Mouse (Mus musculus): Measurements from ENCODE around the gene Cebpg. TPM values are rescaled to one million over a fixed set of nuclear protein-coding genes. Genes with fewer than 3 reads are reported as not detected.

Gene Cebpg
- polyA plus RNA-seq, 1 experiment, result 8.0 TPM

GRCm38 (mm10) chr7:35064286-35065258 lies 8.2 kb upstream of the Cebpg start:
- TF ChIP-seq CTCF (IDR thresholded peaks at IDR 0.05; ENCODE audit: extremely low read depth, insufficient read length, insufficient replicate concordance, low read depth, low read length), result no peak
- TF ChIP-seq POLR2A (IDR thresholded peaks at IDR 0.05; ENCODE audit: low read depth, low read length), result no peak
- H3K27ac ChIP-seq (ENCODE audit: insufficient read depth, low read depth, low read length), result peak overlapping the region; percentile 12; the same call in 1 of the 2 replicates
- H3K4me1 ChIP-seq (ENCODE audit: control insufficient read depth, insufficient read depth, insufficient read length, low read length), result no peaks in the 10 kb centered on the region; the same call in 1 of the 2 replicates
- no peaks in the 10 kb centered on the region for H3K36me3 ChIP-seq (ENCODE audit: control insufficient read depth, insufficient read depth, low read length)
- no peaks in the 10 kb centered on the region for H3K27me3 ChIP-seq (ENCODE audit: control insufficient read depth, insufficient read depth, low read length)
- H3K4me3 ChIP-seq (ENCODE audit: low read depth, low read length), result no peak overlapping the region
- WGBS, result 60% methylated on average over 14 of the region's 14 CpGs

GRCm38 (mm10) chr7:35059467-35059866 lies 3.1 kb upstream of the Cebpg start:
- H3K4me3 ChIP-seq (ENCODE audit: low read depth, low read length), result no peak overlapping the region
- TF ChIP-seq CTCF (IDR thresholded peaks at IDR 0.05; ENCODE audit: extremely low read depth, insufficient read length, insufficient replicate concordance, low read depth, low read length), result no peak
- H3K27me3 ChIP-seq (ENCODE audit: control insufficient read depth, insufficient read depth, low read length), result no peaks in the 10 kb centered on the region
- H3K36me3 ChIP-seq (ENCODE audit: control insufficient read depth, insufficient read depth, low read length), result no peaks in the 10 kb centered on the region
- H3K4me1 ChIP-seq (ENCODE audit: control insufficient read depth, insufficient read depth, insufficient read length, low read length), result peaks cover 3% of the 10 kb centered on the region; the same call in 1 of the 2 replicates
- 79% methylated on average over 5 of the region's 5 CpGs for WGBS
- H3K27ac ChIP-seq (ENCODE audit: insufficient read depth, low read depth, low read length), result no peak overlapping the region

GRCm38 (mm10) chr7:35058329-35058728 lies 2.0 kb upstream of the Cebpg start:
- peaks cover 3% of the 10 kb centered on the region; the same call in 1 of the 2 replicates for H3K4me1 ChIP-seq (ENCODE audit: control insufficient read depth, insufficient read depth, insufficient read length, low read length)
- no peaks in the 10 kb centered on the region for H3K36me3 ChIP-seq (ENCODE audit: control insufficient read depth, insufficient read depth, low read length)
- H3K27ac ChIP-seq (ENCODE audit: insufficient read depth, low read depth, low read length), result no peak overlapping the region
- 86% methylated on average over 1 of the region's 1 CpGs for WGBS
- TF ChIP-seq POLR2A (IDR thresholded peaks at IDR 0.05; ENCODE audit: low read depth, low read length), result no peak
- no peak for TF ChIP-seq CTCF (IDR thresholded peaks at IDR 0.05; ENCODE audit: extremely low read depth, insufficient read length, insufficient replicate concordance, low read depth, low read length)
- H3K4me3 ChIP-seq (ENCODE audit: low read depth, low read length), result no peak overlapping the region
- no peaks in the 10 kb centered on the region for H3K27me3 ChIP-seq (ENCODE audit: control insufficient read depth, insufficient read depth, low read length)

- Histone ChIP-seq H3K27me3 (ENCODE audit: control insufficient read depth, insufficient read depth, low read length) (no peaks in the 10 kb centered on the region), H3K4me1 (ENCODE audit: control insufficient read depth, insufficient read depth, insufficient read length, low read length) (peaks cover 3% of the 10 kb centered on the region; the same call in 1 of the 2 replicates), H3K27ac (ENCODE audit: insufficient read depth, low read depth, low read length) (peak overlapping the region; percentile 85; the same call in 1 of the 2 replicates), H3K36me3 (ENCODE audit: control insufficient read depth, insufficient read depth, low read length) (no peaks in the 10 kb centered on the region), H3K4me3 (ENCODE audit: low read depth, low read length) (no peak overlapping the region)
- TF ChIP-seq POLR2A (IDR thresholded peaks at IDR 0.05; ENCODE audit: low read depth, low read length) (no peak), CTCF (IDR thresholded peaks at IDR 0.05; ENCODE audit: extremely low read depth, insufficient read length, insufficient replicate concordance, low read depth, low read length) (no peak)
- WGBS, result 70% methylated on average over 4 of the region's 4 CpGs
These were observed 1.2 kb upstream of the Cebpg start for GRCm38 (mm10) chr7:35057569-35057968.

- peaks cover 3% of the 10 kb centered on the region; the same call in 1 of the 2 replicates for H3K4me1 ChIP-seq (ENCODE audit: control insufficient read depth, insufficient read depth, insufficient read length, low read length)
- TF ChIP-seq POLR2A (IDR thresholded peaks at IDR 0.05; ENCODE audit: low read depth, low read length) (no peak), CTCF (IDR thresholded peaks at IDR 0.05; ENCODE audit: extremely low read depth, insufficient read length, insufficient replicate concordance, low read depth, low read length) (no peak)
- no peaks in the 10 kb centered on the region for H3K36me3 ChIP-seq (ENCODE audit: control insufficient read depth, insufficient read depth, low read length)
- H3K4me3 ChIP-seq (ENCODE audit: low read depth, low read length), result peak overlapping the region; percentile 94
- no peaks in the 10 kb centered on the region for H3K27me3 ChIP-seq (ENCODE audit: control insufficient read depth, insufficient read depth, low read length)
- H3K27ac ChIP-seq (ENCODE audit: insufficient read depth, low read depth, low read length), result peak overlapping the region; percentile 85
- 3% methylated on average over 10 of the region's 10 CpGs for WGBS
These were observed 626 bp upstream of the Cebpg start for GRCm38 (mm10) chr7:35056999-35057398.

GRCm38 (mm10) chr7:35055619-35056435 lies 546 bp downstream of the Cebpg start:
- Histone ChIP-seq H3K4me1 (ENCODE audit: control insufficient read depth, insufficient read depth, insufficient read length, low read length) (peaks cover 3% of the 10 kb centered on the region; the same call in 1 of the 2 replicates), H3K36me3 (ENCODE audit: control insufficient read depth, insufficient read depth, low read length) (no peaks in the 10 kb centered on the region; the same call in 1 of the 2 replicates), H3K27ac (ENCODE audit: insufficient read depth, low read depth, low read length) (peak overlapping the region; percentile 86), H3K27me3 (ENCODE audit: control insufficient read depth, insufficient read depth, low read length) (no peaks in the 10 kb centered on the region), H3K4me3 (ENCODE audit: low read depth, low read length) (peak overlapping the region; percentile 94)
- 1% methylated on average over 77 of the region's 77 CpGs for WGBS
- TF ChIP-seq POLR2A (IDR thresholded peaks at IDR 0.05; ENCODE audit: low read depth, low read length) (no peak), CTCF (IDR thresholded peaks at IDR 0.05; ENCODE audit: extremely low read depth, insufficient read length, insufficient replicate concordance, low read depth, low read length) (peak; percentile 6; the same call in 1 of the 2 replicates)

Measured in small intestine, adult 2 months (tissue).